Mouse (Mus musculus) lung, postnatal 36 days (tissue): Measurements from ENCODE around the gene Panx1.

Source experiments
- DNase-seq: peaks from one replicate; pipeline ENCODE4 v3.0.0; 2022; ENCODE audit warnings: mixed read lengths

Panx1 gene

DNA sequence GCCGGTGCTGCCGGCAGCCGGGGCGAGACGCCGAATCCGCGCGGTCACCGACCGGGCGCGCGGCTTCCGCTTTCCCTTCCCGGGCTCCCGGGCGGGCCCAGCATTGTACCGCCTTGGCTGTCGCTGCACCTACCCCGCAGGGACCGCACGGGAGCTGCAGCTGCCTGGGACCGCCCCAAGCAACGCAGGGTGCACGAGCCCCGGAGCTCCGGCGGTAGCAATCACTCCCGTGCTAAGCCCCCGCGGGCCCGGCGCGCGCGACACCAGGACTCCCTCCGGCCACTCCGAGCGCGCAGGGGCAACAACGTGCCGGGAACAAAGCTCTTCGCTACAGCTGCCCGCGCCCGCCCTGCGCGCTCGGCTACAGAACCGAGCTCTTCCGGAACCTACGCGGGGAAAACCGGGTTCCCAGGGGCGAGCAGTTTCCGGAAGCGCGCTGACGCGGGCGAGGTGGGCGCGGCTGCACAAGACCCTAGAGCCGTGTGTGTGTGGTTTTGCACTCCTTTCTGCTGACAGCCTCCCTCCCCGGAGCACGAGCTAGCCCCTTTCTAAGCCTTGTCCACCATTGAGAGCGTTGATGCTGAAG is at the start of gene Panx1:
Gene Panx1 (minus strand): TSS at position 395 of the 586 bp plus-strand sequence.
- peak; percentile 73 for DNase-seq

GRCm38 (mm10) chr9:15068686-15069295 is 23.5 kb upstream of the Panx1 start:
- DNase-seq: no peak

GRCm38 (mm10) chr9:15067995-15068685 is 22.9 kb upstream of the Panx1 start:
- DNase-seq: no peak

DNA sequence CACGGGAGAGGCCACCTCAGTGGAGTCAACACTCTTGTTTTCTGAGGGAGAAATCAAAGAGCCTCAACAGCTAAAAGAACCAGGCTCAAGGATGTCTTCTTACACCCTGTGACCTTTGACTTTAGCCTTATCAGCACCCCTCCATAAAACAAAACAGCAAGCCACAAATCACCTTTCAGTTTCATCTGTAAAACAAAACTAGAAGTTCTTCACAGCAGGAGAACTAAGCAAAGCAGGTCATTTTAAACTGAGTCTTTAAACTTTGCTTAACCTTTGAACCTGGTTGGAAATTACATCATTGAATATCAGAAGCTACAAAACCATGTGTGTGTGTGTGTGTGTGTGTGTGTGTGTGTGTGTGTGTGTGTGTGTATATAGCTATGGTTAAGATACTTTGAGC is 18.9 kb upstream of the Panx1 start:
- no peak for DNase-seq

- no peak for DNase-seq
Observed at GRCm38 (mm10) chr9:15060847-15061246, 15.6 kb upstream of the Panx1 start.

DNA sequence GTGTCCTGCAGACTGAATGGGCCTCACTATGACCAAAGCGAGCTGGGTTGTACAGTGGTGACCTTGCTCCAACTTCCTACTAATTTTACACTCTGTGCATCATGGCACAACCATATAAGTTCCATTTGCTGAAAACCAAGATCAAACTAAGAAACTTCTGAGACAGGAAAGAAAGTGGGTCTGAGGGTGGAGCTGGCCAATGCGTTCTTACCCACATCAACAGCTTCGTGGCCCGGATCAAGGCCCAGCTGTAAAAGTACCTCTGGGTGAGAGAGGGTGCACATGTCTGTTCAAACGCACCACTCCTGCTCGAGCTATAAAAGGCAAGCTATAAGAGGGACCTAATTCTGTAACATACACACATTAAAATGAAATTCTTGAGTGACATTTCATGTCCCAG is 14.7 kb upstream of the Panx1 start:
- no peak for DNase-seq

DNA sequence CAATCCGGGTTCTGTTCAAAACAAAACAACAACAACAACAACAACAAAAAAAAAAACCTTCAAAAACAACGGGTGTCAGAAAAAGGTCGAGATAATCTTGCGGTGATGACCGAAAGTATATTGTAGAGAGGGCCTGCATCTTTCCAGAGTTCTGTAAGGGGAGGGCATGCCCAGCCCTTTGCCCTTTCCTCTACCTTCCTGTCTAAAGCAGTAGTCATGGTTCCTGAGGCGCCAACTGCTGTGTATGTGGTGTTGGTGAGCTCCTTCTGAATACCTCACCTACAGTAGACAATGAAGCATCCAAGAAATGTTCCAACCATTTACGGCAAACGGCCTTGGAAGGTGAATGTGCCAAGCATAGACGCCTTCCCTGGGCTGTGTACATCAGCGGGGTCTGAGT is 462 bp upstream of the Panx1 start:
- no peak for DNase-seq

DNA sequence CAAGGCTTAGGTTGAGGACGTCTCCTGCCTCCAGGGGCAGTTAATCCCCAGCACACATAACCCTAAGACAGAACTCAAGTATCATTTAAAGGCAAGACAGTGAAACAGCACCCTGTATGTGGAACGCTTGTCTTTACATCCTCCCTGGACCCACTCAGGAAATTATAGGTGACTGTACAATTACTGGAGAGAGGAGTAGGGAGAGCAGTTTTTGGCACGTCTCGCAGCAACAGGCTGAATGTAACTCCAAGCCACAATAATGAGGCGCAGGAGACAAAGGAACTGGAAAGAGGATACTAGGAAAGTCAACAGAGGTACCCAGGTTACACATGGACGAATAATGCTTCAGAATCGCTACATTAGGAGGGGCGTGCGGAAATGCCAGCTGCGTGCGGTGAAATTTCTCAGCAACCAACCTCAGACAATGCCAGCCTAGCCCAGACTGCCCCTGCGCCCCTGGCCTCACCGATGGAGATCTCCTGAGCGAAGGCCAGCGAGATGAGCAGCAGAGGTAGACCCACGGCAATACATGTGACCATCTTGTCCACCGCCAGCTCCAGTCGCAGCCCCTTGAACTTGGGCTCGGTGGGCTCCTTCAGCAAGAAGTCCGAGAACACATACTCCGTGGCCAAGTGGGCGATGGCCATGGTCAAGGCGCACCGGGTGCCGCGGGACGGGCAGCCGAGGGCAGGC is 741 bp downstream of the Panx1 start:
- no peak for DNase-seq

GRCm38 (mm10) chr9:15041556-15041955 is 3.7 kb downstream of the Panx1 start:
- DNase-seq: no peak

DNA sequence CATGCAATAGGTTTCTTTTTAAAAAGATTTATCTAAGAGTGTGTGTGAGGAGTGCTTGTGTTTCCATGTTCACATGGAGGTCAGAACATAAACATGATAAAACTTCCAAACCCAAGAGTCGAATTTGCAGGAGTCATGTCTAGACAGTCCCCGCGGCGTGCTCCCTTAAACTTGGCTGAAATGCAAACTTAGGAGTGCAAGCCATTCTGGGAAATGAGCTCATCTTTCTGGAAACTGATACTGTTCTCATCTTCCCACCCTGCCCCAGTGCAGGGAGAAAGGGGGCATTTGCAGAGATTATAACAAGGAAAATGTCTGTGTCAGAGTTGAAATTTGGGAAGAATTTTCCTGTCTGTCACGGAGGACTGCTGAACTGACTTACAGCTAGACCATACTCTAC is 5.4 kb downstream of the Panx1 start:
- DNase-seq: no peak

- no peak for DNase-seq
Observed at GRCm38 (mm10) chr9:15037704-15038103, 7.6 kb downstream of the Panx1 start.

DNA sequence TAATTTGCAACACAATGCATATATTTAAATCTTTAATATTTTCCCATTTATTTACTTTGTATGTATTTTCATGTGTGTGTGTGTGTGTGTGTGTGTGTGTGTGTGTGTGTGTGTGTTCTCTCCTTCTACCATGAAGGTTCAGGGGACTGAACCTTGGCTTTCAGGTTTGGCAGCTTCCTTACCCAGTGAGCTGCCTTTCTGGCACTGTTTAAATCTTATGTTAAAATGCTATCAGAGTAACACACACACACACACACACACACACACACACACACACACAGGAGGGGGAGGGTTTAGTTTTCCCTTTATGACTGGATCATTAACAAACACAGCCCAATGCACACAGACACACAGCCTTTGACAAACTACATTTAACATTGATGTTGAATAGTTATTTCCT is 8.0 kb downstream of the Panx1 start:
- DNase-seq: no peak

GRCm38 (mm10) chr9:15036807-15037206 is 8.5 kb downstream of the Panx1 start:
- no peak for DNase-seq

DNA sequence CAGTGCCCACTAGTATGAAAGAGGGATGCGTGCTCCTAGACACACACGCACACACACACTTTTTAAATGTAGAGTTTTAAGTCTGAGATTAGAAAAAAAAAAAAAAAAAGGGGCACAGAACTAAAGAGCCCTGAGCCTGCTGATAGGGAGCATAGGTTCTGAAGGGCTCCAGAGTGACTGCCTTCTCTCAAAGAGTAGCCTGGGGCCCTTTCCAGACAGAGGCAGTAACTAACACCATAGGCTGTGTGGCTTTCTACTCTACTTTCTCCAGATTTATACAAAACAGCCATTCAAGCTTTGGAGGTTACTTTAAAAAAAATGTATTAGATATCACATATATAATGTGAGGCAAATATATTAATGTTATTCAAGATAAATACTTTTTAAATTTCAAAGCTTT is 8.9 kb downstream of the Panx1 start:
- DNase-seq: no peak

- no peak for DNase-seq
Observed at GRCm38 (mm10) chr9:15035979-15036378, 9.3 kb downstream of the Panx1 start.

GRCm38 (mm10) chr9:15034546-15035273 is 10.6 kb downstream of the Panx1 start:
- peak; percentile 69 for DNase-seq

DNA sequence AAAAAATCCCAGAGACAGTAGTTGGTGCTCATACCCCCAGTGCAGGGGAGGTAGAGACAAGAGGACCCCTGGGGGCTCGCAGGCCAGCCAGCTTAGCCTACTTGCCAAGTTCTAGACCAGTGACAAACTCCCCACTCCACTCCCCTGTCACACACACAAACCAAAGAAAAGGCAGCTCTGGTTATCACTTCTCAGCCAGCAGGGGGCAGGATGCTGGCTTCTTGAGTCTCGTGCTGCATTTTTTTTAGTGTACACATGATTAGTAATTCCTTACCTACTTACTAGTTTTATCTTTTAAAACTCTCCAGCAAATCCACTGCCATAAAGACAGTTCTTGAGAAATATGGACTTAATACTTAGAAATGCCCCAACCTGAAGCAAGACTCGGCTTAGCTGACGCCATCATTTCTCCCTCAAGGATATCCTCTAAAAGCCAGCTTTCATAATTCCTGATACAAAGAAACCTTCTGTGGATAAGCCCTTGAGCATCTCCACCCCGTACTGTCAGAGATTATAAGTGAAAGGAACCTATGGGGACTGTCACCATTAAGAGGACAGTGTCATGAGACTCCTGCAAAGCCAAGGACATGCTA is 11.6 kb downstream of the Panx1 start:
- peak; percentile 65 for DNase-seq

GRCm38 (mm10) chr9:15032797-15033196 is 12.5 kb downstream of the Panx1 start:
- no peak for DNase-seq

DNA sequence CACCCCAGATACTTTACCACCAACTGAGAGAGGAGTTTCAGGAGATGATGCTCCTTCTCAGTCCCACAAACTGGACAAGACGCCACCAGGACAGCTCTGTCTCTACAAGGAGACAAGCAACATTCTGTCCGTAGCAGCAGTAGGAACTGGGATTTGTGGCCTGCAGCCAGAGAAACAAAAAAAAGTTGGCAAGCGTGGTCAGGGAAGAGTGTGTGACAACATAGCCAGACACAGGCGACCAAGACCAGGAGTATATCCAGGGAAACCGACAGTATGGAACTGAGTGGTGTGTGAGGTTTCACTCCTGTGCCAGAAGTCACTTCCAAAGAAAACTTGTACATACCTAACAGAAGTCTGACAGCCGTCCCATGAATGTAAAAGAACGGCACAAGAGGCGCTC is 14.5 kb downstream of the Panx1 start:
- peak; percentile 50 for DNase-seq

DNA sequence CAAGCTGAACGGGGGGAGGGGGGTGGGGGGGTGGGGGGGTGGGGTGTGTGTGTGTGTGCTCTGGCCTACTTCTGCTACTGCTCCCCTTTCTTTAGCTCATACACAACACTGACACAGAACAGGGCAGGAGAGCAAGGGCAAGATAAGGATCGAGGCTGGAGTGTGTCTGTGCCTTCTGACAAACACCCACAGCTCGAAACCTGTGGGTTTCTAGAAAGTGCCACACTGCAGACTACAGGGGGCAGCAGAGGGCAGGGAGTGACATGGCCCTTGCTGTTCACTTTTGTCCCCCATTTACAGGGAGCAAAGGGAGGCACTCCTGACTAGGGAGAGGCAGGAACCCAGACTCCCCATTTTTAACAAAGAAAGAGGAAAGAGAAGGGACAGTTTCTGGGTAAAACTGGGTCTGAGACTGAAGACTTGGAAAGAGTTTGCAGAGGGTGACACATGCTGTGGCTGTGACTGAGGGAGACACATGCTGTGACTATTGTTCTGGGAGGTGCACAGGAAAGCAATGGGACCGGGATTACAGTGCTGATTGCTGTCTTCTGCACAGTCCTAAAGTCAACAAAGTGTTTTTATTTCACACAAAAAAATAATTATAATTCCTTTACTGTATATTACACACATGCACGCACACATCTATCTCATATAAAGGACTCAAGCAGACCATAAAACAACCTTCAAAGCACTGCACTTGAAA is 16.1 kb downstream of the Panx1 start:
- DNase-seq: peak; percentile 66

DNA sequence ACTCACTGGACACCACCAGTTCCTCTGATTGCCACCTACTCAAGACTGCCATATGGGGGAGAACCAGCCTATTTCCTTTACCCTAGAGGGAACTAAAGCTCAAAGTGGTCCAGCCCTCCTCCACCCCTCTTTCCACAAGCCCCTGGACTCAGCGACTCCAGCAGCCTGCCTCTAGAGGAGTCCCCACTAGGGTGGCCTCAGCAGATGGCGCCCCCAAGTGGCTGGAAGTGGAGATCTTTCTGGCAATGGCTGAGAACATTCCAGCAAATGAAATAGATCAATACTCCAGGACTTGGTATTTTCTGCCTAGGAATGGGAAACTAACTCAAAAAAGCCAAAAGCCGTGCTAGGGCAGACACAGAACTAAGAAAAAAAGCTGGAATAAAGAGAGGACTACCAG is 17.6 kb downstream of the Panx1 start:
- DNase-seq: peak; percentile 22

DNA sequence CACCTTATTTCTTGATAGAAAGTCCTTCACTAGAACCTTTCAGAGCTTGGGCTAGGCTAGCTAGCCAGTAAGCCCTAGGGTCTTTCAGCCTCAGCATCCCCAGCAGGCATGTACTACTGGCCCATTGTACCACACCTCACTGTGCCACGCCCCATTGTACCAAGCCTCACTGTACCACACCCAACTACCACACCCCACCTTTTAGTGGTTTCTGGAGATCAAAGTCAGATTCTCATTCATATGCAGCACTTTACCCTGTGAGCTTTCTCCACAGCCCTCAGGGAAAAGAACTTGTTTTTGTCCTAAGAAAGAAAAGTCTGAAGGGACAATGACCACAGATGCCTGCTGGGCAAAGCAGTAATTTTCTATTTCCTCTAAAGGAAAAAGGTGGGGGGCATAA is 22.2 kb downstream of the Panx1 start:
- DNase-seq: no peak
